Mouse (Mus musculus): Measurements from ENCODE around the gene Fndc4.

The Fndc4 gene

DNA sequence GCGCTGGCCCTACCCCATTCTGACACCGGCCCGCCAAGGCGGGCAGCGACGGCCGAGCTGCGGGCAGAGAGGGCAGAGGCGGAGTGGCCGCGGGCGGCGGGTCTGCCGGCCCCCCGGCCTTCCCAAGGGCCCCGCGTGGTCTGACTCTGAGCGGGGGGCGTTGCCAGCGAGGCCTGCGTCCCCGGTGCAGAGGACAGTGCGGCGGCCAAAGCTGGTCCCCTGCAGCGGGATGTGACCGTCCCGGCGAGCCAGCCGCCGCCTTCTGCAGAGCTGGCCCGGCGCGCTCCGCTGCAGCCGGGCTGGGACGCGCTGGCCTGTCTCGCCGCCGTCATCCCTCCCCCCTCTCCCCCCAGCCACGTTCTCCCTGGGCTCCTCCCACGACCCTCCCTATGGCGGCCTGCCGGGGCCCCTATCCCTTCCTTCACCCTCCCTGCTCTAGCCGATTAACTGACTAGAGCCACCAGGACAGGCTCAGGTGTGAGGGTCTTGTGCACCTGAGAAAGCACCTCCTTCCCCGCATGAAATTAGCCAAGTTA lies at the start of gene Fndc4:
Fndc4 (minus strand) TSS at position 475 of the 536 bp plus-strand sequence.
- peak; percentile 58 for DNase-seq (ENCODE audit: low spot score)

DNA sequence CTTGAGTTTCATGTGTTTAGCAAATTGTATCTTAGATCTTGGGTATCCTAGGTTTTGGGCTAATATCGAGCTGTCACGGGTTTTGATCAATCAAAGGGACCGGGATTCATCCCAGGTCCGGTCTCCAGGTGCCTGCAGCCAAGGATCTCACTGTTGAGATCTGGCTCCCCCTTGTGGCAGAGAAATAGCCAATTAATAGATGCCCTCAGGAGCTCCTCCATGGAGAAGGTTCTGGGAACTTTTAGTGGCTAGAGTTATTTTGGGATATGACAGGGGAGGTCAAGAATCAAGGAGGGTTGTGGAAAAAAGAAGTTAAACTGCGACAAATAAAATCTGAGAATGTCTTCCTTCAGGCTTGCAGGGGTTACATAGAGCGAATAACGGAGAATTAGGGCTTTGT lies 32.4 kb upstream of the Fndc4 start:
- peak; percentile 65 for DNase-seq (ENCODE audit: low spot score)

DNA sequence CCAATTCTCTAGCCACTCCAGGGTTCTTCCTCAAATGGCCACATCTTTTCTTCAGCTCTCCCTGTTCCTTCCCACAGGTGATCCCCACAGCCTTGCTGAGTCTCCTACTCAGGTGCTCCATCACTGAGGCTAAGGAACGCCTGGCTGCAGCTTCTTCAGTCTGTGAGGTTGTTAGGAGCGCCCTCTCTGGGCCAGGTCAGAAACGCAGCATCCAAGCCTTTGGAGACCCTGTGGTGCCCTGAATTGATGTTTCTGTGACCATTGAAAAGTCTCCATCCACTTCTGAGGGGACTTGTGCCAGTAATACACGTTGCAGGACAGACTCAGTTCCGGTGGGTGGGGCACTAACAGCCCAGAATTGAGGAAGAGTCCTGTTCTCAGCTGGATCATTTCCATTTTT lies 31.0 kb upstream of the Fndc4 start:
- no peak for DNase-seq (ENCODE audit: low spot score)

DNA sequence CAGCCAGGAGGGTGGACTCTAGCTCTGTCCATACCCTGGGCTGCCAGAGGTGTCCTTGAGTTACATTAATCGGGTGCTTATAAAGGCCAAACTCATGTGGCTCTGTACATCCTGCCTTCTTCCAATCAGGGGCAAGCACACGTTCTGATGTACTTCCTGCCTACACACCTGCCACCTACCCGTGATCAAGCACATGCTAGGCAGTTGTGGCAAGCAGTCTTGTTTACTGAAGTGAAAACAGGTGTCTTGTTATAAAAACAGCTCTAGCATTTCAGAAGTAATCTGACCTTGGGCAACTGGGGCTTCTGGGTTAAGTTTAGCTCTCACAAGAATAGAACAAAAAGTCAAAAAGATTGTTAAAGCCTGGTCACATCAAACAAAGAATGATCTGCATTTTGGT lies 28.2 kb upstream of the Fndc4 start:
- no peak for DNase-seq (ENCODE audit: low spot score)

DNA sequence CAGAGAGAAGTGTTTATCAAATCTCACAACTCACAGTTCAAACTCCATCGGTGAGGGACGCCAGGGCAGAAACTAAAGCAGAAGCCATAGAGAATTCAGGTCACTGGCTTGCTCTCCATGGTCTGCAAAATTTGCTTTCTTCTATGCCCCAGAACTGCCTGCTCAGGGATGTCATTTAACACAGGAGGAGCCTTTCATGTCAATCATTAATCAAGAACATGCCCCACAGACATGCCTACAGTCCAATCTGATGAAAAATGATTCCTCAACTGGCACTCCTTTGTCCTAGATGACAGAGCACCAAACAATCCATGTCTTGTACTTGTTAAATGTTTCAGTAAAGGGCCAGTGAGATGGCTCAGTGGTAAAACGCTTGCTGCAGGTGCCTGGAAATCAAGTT lies 26.9 kb upstream of the Fndc4 start:
- DNase-seq (ENCODE audit: low spot score): no peak

DNA sequence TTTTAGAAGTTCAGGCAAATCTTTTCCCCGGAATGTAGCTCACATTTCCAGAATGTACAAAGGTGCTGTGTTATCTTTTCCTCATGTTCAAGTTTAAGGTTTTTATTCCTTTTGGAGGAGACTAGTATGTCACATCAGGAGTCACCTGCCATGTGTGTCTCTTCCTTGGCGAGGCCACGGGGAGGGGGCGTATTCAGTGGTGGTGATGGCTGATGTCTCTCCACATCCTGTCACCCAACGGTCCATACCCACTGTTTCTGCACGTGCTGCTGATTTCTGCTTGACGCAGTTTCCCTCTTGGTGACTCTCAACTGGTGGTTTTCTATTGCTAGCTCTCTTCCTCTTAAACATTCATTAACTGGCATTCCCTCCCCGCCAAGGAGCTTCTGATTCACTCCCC lies 16.9 kb upstream of the Fndc4 start:
- DNase-seq (ENCODE audit: low spot score): no peak

DNA sequence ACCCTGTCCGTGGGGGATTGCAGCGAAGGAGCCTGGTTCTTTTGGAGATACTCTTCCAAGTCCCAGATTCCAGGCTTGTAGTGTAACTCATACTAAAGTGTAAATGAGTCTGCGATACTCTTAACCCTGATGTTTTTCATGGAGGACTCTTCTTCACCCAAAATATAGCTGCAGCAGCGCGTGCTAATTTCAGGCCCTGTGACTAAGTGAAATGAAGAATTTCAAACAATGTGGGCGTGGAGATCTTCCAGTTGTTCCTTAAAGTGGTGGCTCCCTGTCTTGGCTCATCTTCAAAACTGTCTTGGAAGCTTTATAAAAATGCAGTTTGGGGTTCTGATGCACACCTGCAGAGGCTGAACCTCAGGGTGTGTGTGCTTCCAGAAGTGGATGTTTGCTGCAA lies 7.2 kb upstream of the Fndc4 start:
- DNase-seq (ENCODE audit: low spot score): no peak

DNA sequence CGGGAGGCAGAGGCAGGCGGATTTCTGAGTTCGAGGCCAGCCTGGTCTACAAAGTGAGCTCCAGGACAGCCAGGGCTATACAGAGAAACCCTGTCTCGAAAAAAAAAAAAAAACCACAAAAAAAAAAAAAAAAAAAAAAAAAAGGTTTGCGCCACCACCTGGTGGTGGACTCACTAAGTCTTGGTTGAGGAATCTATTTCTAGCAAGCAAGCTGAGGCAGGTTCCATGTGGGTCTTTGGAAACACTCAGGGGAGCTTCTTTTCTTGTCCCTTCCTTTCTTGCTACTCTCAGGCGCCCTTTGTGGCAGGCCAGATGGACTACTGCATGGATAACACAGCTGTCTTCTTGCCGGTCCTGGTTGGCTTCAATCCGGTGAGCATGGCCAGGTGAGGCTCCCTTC lies 6.0 kb upstream of the Fndc4 start:
- DNase-seq (ENCODE audit: low spot score): no peak

DNA sequence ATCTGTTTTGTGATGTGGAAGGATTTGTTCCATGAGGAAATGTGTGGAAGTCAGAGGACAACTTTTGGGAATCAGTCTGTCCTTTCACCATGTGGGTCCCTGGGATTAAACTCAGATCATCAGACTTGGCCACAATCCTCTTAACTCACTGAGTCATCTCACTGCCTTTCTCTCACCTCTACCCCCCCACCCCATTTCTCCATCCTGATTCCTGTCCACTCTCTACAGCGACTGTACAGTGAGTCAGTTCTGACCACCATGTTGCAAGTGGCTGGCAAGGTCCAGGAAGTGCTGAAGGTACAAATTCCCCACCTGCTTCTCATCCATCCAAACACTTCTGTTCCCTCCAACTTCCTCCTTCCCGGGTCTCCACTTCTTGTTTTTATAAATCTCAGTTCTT lies 2.6 kb upstream of the Fndc4 start:
- DNase-seq (ENCODE audit: low spot score): no peak

DNA sequence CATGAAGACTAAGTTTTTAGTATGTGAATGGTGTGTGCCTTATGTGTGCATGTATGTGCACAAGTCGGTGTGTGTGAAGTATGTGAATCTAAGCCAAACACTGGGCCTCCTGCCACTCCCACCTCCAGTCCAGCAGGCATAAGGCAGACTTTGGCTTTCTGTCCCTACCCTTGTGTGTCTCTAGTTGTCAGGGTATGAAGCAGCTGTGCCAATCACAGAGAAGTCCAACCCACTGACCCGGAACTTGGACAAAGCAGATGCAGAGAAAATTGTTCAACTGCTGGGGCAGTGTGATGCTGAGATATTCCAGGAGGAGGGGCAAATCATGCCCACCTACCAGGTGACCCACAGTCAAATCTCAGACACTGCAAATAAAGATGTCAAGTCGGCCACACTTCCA lies 2.1 kb upstream of the Fndc4 start:
- DNase-seq (ENCODE audit: low spot score): no peak

DNA sequence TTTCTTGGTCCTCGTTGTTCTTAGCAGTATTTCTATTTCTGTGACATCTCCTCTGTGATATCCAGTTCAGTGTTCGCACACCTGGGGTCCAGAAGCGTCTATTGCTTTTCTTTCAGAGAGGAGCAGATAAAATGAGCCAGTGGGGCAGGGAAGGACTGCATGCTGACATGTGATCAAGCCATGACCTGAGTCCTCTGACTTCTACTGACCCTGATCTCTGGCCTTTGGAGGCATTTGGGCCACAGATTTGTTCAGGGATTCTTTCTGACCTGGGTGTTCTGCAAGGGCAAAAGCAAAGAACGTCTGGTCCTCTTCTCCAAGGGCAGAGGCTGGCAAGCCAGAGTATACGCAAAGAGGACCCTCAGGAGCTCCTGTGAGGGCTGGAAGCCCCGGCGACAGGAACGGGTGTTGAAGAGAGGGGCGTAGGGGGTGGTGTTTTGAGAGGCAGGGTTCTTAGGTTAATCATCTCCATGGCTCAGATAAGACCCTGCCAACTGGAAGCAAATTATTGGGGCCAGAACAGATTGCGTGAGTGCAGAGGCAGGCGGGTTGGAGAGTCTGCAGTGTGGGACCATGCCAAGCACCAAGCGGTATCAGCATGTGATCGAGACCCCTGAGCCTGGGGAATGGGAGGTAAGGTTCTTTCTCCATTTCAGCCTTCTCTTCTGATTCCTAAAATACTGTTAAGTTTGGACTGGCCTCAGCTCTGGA lies 1.3 kb upstream of the Fndc4 start, which contains the start of gene Gckr:
Gckr (plus strand) TSS at position 397 of the 711 bp plus-strand sequence.
- no peak for DNase-seq (ENCODE audit: low spot score)

DNA sequence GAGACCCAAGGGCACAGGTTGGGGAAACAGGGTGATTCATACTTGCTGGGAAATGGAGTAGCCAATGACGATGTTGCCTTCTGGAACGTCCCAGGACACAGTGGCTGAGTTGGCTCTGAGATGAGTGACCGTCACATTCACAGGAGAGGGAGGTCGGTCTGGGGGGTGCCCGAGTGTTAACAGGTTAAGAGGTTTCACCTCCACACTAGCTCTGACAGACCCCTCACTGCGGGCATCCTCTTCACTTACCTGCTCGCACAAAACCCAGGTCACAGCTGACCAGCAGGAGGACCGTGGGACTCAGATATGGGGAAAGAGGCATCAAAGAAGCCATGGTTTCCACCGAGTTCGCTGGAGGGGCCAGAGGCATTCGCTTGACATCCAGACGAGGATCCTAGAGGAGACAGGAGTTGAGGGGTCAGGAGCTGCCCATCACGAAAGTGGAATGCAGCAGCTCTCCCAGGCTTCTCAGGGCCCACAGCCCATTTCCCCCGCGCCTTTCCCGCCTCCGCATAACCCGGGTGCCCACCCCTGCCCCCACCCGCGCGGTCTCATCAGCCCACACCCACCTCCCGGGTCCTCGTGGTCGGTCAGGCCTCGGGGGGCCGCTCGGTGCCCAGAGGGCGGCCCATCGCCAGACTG lies 795 bp downstream of the Fndc4 start:
- DNase-seq (ENCODE audit: low spot score): no peak

DNA sequence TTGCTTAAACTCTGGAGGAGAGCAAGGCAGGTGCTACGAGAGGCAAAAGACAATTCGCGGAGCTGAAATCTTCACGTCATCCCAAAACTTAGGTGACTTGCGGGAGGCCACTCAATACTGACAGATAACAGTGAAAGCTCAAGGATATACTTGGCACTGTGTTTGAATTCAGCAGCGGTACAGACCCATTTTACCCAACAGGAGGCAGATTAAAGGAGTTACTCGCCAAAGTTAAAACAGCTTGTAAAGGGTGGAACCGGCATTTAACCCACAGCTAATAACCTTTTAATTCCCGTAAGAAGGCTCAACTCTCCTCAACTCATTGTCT lies 4.6 kb downstream of the Fndc4 start:
- DNase-seq (ENCODE audit: low spot score): no peak

DNA sequence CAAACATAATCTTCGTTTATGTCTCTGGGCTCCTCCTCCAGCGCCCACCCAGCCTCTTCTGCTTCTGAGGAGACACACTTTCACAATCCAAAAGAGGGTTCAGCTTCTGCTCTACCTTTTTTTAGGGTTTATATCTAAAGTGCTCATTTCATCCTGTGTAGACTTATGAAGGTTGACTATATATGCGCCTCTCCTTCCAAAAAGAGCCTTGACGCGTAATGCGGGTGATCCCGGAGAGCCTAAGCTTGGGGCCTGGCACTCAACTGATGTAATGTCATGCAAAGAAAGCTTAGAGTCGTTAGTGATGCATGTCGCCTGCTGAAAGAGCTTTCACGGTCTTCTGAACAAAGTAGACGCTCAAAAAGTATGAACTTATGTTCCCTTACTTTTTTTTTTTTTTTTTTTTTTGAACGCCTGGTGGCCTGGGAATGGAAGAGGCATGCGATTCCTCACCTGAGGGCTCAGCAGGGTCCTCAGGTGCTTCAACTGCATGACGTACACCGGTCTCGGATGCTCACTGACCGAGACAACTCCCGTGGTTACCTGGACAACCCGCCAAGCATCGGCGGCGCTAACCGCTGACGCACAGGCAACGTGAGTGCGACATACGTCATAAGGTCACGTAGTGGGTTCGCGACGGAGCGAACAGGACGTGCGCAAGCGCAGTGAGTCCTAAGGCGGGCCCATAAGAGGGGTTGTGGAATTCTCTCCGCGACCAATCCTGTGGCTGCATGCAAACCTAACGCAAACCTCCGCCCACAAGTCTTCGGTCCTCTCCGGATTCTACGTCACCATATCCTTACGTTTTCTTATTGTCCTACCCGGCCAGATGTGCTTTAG lies 5.1 kb downstream of the Fndc4 start, which contains the start of gene Ift172:
Ift172 (minus strand) TSS at position 596 of the 840 bp plus-strand sequence.
- peak; percentile 95 for DNase-seq (ENCODE audit: low spot score)

DNA sequence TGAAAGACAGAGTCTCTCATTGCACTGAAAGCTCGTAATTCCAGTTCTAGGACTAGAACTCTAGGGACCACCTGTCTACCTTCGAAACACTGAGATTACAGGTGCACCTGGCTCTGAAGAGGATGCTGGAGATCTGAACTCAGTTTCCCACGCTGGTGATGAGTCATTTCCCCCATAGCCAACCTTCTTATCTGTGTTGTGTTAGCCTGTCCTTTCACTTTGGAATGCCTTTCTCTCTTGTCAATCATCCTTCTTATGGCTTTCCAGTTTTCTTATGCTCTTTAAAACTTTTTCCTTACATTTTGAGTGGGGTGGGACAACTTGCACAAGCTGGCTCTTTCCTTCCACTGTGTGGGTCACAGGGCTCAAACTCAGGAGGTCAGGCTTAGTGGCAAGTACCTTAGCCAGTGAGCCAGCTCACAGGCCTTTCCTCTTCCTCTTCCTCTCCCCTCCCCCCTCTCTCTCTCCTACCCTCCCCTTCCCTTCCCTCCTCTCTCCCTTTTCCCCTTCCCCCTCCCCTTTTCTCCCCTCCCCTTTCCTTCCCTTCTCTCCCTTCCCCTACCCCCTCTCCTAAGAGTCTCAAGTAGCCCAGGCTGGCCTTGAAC lies 6.2 kb downstream of the Fndc4 start:
- no peak for DNase-seq (ENCODE audit: low spot score)

DNA sequence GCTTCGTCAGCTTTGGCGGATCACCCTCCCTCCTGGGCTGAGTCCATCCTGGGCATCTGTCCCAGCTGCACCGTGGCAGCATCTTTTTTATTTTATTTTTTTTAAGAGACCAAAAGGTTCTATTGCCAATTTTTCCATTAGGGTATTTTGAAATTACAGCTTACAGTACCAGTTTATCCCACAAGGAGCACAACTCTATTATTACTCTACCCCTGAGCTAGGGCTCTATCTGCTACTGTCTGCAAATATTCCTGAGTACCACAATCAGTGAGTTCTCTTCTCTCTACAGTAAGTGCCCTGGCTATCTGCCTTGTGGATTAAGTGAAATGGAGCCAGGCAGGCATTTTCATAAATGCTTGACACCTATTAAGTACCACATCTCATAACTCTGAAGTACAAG lies 7.2 kb downstream of the Fndc4 start:
- DNase-seq (ENCODE audit: low spot score): no peak

DNA sequence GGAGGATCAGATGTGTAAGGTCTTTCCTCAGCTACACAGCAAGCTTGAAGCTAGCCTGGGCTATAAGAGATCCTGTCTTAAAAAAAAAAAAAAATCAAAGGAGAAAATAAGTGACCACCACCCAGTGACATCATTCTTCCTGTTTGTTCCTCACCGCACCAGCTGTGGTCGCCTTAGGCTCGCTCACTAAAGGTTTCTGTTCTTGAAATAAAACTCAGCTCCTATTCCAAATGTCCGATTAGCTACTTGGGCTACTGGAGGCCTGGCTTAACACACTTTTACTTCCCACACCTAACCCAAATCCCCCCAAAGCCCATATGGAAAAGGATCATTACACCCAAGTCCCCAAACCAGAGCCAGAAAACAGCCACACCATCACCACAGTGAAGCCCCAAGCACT lies 7.7 kb downstream of the Fndc4 start:
- no peak for DNase-seq (ENCODE audit: low spot score)

DNA sequence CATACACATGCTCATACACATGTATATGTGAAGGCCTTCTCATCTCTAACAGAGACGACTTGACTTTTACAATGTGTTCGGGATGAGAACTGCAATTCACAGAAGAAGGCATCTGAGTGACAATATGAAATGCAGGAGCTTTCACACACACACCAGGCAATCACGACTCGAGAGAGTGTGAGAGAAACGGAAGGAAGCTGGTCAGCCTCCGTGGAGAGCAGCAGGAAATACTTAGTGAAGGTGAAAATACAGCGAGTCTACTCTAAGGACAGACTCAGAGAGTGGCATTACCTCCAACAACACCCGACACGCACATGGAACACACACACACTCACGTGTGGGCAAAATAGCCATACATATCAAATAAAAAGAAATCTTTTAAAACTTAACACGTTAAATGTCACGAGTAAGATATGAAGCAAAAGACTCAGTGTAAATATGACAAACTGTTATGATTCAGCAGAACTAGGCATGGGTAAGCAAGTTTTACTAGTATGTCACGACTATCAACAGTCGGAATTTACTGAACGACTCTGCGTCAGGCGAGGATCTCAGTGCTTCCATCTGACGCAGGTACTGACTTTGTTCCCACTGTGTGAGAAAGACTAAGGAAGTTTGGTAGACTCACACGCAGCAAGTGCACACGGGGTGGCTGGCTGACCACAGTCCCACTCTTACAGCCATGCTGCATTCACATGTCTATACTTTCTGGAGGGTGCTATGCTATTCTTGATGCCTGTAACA lies 16.5 kb downstream of the Fndc4 start:
- no peak for DNase-seq (ENCODE audit: low spot score)

DNA sequence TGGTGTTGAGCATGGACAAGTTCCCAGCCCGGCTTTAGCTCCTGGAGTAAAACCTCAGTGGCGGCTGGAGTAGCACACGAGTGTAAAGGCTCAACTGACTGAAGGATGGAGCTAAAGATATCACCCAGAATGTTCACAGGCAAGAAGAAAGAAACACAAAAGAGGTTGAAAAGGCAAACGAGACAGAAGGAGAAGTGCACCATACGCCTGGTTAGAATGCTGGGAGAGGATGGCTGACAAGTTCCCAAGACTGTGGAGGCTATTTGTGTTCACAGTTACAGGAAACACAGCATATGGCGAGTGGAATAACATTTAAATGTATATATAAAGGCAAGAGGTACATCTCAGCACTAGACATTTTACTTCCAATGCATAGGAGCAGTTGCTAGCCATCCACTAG lies 22.9 kb downstream of the Fndc4 start:
- no peak for DNase-seq (ENCODE audit: low spot score)

DNA sequence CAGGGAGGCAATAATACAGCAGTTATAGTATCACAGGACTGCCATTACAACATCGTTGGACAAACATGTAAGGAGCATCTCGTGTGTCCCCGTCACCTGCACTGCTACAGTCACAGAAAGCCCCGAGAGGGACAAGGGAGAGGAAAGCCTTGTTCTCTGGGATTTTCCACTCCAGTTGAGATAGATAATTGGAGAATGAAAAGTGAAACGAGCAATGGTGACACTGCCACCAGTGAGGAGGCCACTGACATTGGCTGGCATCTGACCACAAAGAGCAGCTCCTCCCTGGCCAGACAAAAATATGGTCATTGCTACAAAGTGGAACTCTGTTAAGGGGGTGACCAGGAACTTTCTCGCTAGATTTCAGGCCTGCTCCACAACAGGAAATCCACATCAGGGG lies 28.2 kb downstream of the Fndc4 start:
- DNase-seq (ENCODE audit: low spot score): no peak

DNA sequence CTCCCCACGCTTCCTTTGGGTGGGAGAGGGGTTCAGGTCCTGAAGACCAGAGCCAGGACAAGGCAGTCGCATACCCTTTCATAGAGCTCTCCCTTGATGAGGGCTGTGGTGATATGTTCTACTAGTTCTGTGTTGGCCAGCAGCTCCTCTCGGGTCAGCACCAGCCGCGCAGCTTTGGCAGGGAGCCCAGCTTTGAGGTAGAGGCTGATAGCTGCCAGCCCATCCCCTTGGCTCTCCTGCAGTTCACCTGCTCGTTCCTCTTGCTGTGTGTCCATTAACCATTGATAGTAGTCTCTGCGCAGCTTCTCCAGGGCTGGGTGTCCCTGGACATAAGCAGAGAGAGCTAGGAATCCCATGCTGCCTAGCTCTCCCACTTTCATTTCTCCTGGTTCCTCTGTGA lies 29.8 kb downstream of the Fndc4 start:
- DNase-seq (ENCODE audit: low spot score): no peak

DNA sequence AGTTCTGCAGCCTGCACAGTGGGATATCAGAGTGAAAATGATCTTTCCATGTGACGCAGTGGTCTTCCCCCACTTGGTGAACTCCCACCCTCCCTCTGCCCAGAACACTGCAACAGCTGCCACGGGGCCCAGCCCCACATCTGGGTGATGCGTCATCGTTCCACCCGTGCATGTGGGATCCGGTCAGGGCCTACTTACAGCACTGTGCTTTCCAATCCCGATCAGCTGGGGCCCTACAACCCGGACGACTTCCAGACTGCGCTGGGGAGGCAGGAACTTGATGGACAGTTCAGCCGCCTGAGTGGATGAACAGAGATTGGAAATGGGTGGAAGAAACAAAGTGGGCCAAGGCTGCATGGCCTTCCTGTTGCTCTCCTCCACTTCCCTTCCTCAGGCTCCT lies 38.3 kb downstream of the Fndc4 start:
- no peak for DNase-seq (ENCODE audit: low spot score)

Data from testis, postnatal 10 days (tissue).